Mouse (Mus musculus): ENCODE results near the gene Gm8206.
A peak's percentile ranks its signal among the peaks of the same experiment; 100 is the strongest.
"Not testable (repeated sequence)": the region's sequence is repeated elsewhere in the genome, so short reads cannot be mapped to it uniquely, and the experiment has no call there.

Gene Gm8206

DNA sequence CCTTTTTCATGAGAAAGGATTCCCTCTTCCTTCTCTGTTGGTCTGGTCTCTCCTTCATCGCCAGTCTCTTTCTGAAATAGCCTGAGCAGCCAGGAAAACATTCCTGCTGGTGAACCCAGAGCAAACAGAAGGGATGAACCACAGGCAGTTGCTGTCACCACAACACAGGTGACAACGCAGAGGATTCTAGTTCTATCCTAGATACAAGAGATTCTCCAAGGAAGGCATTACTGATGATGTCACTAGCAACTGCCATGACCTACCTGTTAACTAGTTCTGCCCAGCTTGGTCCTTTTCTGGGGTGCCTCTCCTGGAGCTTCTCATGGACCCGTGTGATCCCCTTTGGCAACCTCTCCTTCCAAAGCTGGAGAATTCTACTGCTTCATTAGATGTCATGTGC, at the start of gene Gm8206:
TSS of gene Gm8206 (minus strand) at position 101 of the 400 bp plus-strand sequence.
- DNase-seq: not testable (repeated sequence)

- not testable (repeated sequence) for DNase-seq
Measured at GRCm38 (mm10) chr14:6125707-6126106, 32.0 kb upstream of the Gm8206 start, which contains the start of gene Gm3476. Gene Gm3476, minus strand, starts transcription at chr14:6125807.

- peak; percentile 7 to 8 for DNase-seq
Measured at GRCm38 (mm10) chr14:6108272-6108925, 14.7 kb upstream of the Gm8206 start, which contains the start of gene Gm3468. Gene Gm3468, minus strand, starts transcription at chr14:6108665.

GRCm38 (mm10) chr14:6107500-6107899, 13.8 kb upstream of the Gm8206 start:
- DNase-seq: not testable (repeated sequence)

GRCm38 (mm10) chr14:6058167-6058566, 35.6 kb downstream of the Gm8206 start, which contains the start of gene Gm6337:
Gene Gm6337, minus strand, starts transcription at chr14:6058267.
- DNase-seq: not testable (repeated sequence)

- not testable (repeated sequence) for DNase-seq
Measured at GRCm38 (mm10) chr14:5987136-5987535, 106.6 kb downstream of the Gm8206 start.

- DNase-seq: not testable (repeated sequence)
Measured at GRCm38 (mm10) chr14:5979037-5979436, 114.7 kb downstream of the Gm8206 start, which contains the start of gene Gm3453. Gene Gm3453, minus strand, starts transcription at chr14:5979137.
